Mouse (Mus musculus): ENCODE results near the gene Hmx3.

The Hmx3 gene

GRCm38 (mm10) chr7:131542115-131542871 lies at the start of gene Hmx3:
Hmx3 (plus strand) TSS chr7:131542867.
- DNase-seq: peak; percentile 39 to 40

DNA sequence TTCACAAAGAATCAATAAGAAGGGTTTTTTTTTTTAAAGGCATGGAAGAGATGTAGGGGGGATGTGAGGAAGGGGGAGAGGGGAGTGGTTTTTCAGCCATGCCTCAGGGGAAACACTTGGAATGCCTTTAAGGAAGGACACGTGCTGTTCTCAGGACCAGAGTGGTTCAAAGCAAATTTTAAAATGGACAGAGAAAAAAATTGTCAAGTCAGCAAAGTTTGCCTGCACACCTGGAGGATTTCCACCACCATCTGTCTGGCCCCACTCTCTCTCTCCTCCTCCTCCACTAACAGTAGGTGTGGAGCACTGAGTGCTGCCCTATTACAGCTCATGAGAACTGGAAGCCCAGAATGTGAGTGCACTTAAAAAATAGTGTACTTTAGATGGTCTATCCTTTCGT lies 38.9 kb upstream of the Hmx3 start:
- no peak for DNase-seq

- peak; percentile 94 to 95 for DNase-seq
Observed at GRCm38 (mm10) chr7:131539979-131540378, 2.7 kb upstream of the Hmx3 start.

DNA sequence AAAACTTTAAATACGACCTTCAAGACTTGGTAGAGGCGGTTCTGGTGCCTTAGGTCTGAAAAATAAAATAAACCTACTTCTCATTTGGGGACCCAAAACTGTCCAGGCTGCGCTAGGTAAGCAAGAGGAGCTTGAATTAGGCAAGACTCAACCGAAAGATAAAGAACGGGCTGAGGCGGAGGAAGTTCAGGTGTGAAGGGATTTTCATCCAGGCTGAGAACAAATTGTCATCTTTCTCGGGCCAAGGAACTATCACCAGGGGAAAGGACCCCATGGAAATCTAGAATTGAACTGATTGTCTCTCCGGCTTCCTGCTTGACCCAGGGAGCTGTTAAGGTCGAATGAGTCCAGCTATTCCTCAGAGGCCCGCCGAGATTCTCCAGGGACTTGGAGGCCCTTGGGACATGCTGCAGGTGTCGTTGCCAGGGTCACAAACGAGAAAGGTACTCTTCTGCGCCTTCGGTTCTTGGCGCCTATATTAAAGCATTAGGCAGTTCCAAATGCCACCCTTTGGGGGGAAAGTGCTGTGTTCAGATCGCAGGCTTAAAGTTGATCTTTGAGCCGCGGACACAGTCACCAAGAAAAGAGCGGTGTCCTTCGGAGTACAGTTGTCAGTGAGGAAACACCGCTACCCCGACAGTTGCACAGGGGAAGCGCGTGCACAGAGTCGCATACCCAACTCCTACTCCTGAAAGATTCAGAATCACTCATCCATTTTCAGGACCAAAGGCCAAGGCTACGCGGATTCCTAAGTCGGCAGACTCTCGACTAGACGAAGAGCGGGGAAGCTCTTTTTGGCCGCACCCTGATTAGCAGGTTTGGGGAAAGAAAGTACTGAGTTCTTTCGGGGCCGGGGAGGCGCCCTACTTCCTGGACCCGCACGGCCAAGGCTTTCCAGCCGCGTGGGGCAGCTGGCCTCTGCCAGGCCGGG lies 1.2 kb upstream of the Hmx3 start:
- DNase-seq: peak; percentile 22 to 29

DNA sequence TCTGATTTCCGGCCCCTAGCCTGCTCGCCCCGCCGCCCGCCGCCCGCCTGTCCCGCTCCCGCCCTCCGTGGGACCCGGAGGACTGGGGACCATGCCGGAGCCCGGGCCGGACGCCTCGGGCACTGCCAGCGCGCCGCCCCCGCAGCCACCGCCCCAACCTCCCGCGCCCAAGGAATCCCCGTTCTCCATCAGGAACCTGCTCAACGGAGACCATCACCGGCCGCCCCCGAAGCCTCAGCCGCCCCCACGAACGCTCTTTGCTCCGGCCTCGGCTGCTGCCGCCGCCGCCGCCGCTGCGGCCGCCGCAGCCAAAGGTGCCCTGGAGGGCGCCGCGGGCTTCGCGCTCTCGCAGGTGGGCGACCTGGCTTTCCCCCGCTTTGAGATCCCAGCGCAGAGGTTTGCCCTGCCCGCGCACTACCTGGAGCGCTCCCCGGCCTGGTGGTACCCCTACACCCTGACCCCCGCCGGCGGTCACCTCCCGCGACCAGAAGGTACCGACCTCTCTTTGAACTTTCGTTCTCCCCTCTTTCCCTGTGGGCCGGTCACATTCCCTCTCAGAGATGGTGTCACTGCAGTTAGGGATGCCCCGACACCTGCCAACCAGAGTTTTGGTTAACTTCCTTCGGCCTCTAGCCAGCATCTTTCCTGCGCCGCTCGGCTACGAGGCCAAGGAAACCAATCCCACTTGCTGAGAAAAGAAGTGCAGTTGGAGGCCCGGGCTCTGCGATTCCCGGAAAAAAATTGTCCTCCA lies 380 bp downstream of the Hmx3 start:
- peak; percentile 22 to 27 for DNase-seq

DNA sequence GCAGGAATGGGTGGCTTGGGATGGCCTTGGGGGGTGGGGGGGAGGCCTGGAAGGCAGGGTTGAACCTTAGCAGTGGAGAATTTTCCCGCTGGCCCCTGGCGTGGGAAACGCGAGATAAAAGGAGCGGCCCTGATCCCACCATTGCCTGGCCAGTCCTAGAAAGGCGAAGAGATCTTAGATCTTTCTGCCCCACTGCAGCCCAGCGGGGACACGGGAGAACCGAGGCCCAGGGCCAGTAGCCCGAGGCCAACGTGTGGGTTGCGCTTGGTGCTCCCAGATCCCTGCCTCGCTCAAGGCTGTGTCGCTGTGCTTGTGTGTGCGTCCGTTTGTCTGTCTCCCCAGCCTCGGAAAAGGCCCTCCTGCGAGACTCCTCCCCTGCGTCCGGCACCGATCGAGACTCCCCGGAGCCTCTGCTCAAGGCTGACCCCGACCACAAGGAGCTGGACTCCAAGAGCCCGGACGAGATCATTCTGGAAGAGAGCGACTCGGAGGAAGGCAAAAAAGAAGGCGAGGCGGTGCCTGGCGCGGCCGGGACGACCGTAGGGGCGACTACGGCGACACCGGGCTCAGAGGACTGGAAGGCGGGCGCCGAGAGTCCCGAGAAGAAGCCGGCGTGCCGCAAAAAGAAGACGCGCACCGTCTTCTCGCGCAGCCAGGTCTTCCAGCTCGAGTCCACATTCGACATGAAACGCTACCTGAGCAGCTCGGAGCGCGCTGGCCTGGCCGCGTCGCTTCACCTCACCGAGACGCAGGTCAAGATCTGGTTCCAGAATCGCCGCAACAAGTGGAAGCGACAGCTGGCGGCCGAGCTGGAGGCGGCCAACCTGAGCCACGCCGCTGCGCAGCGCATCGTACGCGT lies 1.2 kb downstream of the Hmx3 start:
- DNase-seq: peak; percentile 42 to 55

GRCm38 (mm10) chr7:131544871-131545270 lies 2.2 kb downstream of the Hmx3 start:
- DNase-seq: no peak

DNA sequence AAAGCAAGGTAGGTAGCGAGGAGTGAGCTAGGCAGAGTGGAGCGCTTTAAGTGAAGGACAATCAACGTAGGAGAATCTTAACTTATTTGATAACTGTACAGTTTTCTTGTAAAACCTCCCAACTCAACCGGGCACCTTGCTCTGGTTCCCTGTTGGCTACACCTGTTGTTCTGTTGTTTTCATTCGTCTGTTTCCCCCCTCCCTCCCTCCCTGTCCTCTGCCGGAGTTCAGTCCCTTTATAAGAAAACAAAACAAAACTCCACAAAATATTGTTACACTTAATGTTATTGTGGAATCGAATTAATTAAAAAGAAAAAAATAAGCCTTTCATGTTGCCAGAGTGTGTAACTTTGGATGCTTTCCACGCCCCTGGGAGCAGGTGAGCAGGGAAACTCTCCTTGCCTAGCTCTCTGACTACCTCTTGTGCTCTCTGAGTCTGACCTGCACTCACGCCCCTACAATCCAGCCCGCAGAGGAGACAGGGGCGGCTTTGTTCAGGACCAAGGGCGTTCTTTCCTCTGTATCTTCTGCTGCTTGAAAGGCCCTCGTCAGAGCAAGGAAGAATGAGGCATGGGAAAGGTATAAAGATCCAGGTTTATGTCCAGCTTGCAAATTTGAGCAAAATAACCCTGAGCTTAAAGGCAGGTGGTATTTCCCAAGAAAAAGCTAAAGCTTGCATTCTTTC lies 3.2 kb downstream of the Hmx3 start:
- no peak for DNase-seq

DNA sequence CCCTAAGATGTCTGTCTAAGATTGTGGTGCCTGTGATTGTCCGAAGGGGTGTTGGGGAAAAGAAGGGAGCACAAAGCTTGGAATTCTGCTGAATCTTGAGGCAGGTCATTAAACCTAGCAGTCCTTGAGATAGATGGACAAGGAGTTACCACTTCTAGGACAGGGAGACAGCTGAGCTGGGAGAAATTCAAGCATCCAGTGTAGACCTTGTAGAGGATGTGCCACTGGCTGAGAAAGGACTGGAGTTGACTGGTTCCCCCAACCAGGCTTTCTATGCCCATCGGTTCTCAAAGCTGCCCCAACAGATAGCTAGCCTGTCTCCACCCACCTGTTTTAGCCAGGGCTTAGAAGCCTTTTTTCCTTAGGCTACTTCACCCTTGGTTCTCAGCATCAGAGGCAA lies 3.8 kb downstream of the Hmx3 start:
- no peak for DNase-seq

- no peak for DNase-seq
Observed at GRCm38 (mm10) chr7:131547481-131547880, 4.8 kb downstream of the Hmx3 start.

DNA sequence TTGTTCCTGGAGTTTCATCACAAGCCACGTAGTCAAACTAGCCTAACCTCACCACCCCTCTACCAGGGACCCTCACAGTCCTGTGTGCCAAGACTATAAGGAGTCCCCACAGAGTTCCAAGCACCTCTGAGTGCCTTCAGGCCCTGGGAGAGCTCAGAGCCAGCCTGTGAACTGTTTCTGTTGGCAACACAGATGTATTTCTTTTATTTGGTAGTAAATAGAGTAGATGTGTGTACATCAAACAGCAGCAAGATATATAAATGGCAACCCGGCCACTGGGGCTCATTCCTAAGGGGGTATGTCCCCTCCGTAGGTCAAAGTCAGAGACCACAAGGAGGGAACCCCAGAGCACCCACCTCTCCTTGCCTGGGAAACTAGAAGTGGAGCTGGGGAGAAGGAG lies 5.8 kb downstream of the Hmx3 start, which contains the start of gene Hmx2:
TSS of gene Hmx2 (plus strand) at position 301 of the 400 bp plus-strand sequence.
- DNase-seq: no peak

DNA sequence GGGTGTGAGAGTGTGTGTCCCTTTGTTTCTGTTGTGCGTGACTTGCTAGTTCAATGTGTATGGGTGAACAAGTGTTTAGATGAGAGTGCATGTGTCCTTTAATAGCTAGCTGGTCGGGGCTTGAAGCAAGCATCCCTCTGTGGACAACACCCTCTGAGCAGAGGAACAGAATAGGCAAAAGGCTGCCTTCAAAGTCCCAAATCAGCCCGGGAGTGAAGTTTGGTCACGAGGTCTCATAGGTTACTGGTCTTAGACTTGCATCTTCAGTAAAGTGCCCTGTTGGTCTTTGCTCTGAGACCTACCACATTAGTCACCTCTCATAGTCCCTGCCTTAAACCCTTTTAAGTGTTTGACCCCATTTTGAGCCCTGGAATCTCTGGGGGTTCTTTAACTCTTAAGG lies 8.8 kb downstream of the Hmx3 start:
- DNase-seq: no peak

- no peak for DNase-seq
Observed at GRCm38 (mm10) chr7:131551931-131552741, 9.5 kb downstream of the Hmx3 start.

- DNase-seq: no peak
Observed at GRCm38 (mm10) chr7:131552781-131553180, 10.1 kb downstream of the Hmx3 start.

DNA sequence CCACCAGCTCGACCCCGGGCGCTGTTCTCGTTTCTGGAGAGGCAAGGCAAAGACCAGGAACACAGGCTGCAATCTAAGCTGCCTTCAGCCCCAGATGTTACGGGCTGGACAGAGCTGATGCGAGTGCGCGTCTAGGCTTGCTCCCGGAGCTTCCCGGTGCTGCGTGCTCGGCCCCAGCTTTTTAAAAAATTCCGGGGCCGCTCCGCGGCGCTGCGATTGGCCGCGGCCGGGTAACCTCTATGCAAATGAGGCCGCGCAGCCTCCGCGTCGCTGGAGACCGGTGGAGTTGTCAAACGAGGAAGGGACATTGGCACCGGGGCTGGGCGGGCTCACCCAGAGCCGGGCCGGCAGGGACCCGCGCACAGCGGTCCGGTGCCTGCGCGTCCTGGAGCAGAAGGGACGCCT lies 11.1 kb downstream of the Hmx3 start:
- DNase-seq: peak; percentile 55 to 66

DNA sequence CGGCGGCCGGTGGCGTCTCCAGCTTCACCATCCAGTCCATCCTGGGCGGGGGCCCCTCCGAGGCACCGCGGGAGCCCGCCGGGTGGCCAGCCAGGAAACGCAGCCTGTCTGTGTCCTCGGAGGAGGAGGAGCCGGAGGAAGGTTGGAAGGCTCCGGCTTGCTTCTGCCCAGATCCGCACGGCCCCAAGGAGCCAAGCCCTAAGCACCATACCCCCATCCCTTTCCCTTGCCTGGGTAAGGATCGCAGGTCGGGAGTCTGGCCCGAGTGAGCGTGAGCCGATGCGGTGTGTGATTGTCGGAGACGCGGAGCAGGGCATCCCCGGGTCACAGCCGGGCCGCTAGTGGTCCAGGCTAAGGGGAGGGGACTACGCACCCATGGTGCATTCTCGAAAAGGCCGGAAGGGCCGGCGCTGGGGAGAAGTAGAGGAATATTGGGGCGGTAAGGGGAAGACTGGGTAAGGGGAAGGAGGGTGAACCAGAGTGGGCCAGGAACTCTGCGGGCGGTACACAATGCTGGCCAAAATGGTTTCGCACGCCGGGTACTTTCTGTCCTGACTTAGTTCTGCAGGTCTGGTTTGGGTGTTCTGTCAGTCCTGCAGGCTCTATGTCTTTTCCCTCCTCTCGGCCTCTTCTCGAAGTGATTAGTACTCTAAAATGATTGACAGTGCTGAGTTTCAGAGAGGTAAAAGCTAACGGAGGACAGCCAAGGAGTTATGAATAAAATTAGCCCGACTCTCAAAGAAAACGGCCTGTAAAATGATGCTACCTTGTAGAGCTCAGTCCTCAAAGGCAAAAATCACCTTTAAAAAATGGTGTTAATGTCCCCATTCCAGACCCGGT lies 11.9 kb downstream of the Hmx3 start:
- DNase-seq: peak; percentile 16 to 27

GRCm38 (mm10) chr7:131555301-131556081 lies 12.8 kb downstream of the Hmx3 start:
- peak; percentile 46 to 67 for DNase-seq

DNA sequence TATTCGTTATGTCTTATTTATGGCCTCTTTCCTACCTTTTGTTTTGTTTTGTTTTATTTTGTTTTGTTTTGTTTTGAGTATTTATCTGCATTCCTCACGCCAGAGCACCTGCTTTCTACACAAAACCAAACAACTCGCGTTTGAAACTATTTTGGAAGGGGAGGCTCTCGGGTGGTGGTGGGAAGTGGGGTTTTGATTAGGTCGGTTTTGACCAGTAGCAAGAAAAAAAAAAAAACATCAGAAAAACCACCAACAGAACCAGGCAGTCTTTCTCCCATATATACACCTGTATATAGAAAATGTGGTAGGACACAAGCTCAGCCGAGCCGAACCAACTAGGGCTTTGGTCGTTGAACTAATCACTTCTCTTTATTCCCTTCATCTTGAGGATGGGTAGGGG lies 13.4 kb downstream of the Hmx3 start:
- peak in 1 of 2 experiments; percentile 10 for DNase-seq
